Mouse (Mus musculus) monocyte, adult 2 months (primary cell): Measurements from ENCODE around the gene Fam71e2.

Experiments used
- DNase-seq, 2 experiments: peaks; one replicate each; pipeline ENCODE4 v3.0.0; 2022; ENCODE audit warnings: low spot score in 2 of 2, low read depth in 1 of 2

Fam71e2 gene

DNA sequence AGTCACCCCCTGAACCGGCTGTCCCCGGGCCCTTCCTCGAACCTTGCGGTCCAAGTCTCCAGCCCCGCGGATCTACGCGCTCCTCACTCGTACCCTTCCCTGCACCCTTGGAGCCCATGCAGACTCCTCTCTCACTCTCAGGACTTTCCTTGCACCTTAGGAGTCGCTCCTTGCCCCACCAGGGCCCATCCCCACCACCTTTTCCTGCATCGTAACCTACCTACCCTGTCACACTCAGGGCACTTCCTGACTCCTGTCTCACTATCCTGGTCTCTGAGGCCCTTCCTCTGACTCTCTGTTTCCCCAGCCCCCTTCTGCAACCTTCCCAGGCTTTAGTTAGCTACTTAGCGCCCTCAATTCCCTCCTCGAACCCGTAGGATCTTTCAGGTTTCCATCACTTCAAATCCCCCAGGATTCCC lies 30.8 kb downstream of the Fam71e2 start:
- no peak for DNase-seq

DNA sequence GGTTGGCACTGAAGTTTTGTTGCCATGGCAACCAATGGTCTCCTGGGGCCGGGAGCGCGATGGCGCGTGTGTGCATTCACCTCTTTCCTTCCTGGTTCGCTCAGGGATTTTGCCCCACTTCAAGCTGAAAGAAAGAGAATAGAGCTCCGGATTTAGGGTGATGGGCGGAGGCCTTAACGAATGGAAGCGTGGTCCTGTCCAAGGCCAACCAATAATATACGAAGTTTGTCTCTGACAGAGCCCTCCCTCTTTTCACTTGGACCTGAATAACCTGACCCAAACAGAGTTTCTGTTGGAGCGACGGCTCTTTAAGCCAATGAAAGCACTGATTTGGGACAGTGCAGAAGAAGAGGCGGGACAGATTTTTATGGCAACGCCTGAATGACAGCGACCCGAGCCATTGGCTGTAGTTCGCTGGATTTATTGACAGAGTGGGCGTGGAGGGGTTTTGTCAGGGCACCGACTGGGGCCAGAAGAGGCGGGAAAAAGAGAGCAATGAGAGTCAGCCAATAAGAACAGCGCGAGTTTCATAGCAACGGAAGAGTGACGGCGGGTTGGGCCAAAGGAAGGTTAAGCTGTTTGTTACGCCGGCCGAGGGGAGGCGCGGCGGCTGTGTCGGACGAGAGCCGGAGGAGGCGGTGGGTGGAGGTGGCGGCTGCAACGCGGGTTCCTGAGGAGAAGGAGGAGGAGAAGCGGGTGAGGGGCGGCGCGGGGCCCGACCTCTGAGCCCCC lies 31.4 kb downstream of the Fam71e2 start, which contains the start of gene Kmt5c:
TSS of gene Kmt5c (plus strand) at position 572 of the 732 bp plus-strand sequence.
- peak; percentile 93 to 97 for DNase-seq

DNA sequence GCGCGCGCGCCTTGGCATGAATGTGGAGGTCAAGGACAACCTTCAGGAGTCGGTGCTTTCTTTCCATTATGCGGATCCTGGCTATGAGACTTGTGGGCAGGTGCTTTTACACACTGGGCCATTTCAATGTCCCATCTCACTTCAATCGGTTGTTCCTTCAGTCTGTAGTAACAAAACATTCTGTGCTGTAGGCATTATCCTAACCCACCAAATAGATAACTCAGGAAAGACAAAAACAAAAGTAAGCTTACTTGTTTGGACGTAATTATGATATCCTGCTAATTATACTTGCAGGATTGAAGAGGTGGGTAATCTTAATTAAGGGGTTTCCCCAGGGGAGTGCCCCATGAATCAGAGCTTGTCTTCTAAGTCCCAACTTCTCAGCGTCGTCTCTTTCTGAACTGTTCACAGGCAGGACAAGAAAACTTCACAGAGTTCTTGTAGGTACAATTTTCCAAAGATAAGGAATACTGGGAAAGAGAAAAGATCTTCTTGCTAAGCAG lies 32.0 kb downstream of the Fam71e2 start:
- DNase-seq = no peak

DNA sequence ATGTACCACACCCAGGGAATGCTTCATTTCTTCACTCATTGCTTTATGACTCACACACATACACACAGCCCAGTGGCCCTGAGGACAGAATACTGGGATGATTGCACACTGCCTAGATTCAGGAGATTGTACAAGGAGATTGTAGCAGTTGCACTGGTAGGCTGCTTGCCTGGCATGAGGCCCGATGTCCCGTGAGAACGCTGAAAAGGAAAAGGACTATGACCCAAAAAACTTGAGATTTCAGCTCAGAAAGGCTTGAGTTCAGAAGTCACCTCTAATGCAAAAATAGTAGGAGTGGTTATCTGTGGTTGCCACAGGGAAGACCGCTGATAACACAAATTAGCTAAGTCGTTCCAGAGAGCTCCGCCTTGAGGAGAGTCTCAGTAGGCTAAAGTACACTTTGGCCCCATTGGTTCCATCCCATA lies 38.1 kb downstream of the Fam71e2 start:
- no peak for DNase-seq

DNA sequence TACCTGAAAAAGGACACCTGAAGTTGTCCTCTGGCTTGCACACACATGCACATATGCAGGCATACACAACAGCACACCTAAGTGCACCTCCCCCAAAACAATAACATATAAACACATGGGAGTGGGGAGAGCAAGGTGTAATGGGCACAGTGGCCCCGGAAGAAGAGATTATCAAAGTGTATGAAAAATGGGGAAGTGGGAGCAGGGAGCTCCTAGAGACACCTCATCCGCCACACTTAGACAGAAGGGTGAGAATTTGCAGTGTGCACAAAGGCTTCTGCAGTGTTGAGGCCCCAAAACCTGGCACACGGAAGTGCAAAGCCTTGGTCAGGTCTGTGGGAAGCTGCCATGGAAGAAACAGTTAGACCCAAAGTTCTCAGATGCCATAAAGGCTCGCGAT lies 40.0 kb downstream of the Fam71e2 start:
- no peak for DNase-seq

DNA sequence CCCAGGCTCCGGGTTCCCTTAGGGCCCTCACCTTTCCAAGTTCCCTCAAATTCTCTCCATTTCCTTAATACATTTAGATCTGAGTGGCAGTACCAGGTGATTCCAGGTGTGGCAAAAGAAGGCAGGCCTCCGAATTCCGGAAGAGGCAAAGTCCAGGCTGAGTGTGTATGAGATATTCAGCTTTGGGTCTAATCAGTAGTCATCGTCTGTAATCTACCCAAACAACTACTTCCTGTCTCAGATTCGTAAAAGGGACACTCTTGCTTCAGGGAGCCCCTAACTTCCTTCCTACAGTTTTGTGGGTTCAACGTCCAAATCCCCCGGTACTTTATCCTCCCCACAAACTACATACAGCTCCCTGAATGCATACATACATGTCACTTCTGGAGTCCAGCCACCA lies 45.9 kb downstream of the Fam71e2 start, which contains the start of gene Tmem150b:
TSS of gene Tmem150b (minus strand) at position 81 of the 400 bp plus-strand sequence.
- DNase-seq = no peak

DNA sequence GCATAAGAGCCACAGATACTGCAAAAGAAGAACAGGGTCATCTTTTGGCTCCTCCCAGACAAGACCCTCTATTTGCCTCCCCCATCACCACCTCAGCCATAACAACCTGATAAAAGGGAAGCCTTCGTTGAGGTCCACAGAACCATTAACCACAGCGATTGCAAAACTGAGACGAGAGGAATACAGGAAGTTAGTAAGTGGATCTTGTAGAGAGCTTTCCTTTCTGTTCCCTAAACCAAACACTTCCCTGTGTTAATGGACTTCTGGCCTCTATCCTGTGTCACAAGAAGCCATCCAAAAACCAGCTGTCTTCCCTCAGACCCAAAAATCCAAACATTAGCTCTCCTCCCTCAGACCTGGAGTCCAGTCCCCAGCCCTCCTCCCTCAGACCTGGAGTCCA lies 46.7 kb downstream of the Fam71e2 start:
- peak; percentile 52 to 56 for DNase-seq

DNA sequence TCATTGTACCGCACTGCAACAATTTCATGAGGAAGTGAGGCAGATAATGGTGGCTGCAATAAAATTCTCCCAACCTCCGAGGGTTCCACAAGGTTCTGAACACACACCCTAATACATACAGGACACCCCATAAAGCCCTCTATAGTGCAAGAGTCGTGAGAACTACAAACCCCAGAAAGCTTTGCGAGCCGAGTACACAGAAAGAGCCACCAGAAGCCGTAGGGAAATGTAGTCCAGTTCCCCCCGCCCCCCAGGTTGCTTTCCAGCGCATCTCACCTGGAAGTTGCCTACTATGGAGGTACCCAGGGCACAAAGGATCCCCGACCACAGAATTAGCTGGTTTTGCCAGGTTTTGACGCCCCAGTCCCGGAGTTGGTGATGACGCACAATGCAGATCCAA lies 47.6 kb downstream of the Fam71e2 start:
- DNase-seq = peak in 1 of 2 experiments; percentile 27

DNA sequence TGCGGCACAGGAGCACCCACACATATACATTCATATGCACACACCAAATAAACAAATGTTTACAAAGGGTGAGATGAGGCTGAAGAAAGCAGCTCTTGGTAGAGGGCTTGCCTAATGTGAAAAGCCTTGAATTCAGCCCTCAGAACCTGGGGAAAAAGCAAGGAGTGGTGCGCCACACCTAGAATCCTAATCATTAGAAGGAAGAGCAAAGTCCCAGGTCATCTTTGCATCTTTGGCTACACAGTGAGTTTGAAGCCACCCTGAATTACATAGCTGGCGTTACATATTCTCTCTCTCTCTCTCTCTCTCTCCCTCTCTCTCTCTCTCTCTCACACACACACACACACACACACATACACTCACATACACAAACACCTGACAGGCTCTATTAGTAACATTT lies 51.8 kb downstream of the Fam71e2 start:
- DNase-seq = no peak

DNA sequence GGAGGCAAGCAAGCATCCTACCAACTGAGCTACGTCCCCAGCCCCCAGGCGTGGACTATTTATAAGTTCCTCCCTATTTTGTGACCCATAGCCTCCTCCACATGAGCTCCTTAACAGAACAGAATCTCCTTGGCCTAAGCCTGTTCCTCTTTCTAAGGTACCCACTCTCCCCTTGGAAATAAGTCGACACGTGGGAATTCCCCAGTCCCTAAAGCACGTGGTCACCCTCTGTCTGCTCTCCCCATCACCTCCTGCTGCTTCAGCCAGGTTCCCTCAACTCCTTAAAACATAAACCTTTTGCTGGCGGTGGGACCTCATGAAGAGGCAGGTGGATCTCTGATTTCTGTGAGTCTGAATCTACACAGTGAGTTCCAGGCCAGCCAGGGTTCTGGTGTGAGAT lies 54.1 kb downstream of the Fam71e2 start:
- DNase-seq = no peak

DNA sequence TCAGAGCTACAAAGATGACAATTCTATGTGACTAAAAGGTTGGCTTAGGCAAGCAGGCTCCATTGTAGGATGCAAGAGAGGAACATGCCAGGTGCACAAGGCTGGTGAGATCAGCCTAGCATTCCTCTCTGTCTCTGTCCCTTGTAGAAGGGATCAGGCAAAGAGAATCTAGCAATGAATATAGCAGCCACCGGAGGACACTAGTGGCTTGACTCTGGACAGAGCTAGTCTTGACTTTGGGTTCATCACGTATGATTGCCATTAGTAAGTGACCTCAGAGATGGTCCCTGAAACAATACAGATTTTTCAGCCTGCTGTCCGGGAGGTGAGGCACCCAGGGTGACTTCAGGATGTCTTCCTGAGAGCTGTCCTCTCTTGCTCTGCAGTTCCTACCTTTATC lies 58.5 kb downstream of the Fam71e2 start:
- DNase-seq = no peak

DNA sequence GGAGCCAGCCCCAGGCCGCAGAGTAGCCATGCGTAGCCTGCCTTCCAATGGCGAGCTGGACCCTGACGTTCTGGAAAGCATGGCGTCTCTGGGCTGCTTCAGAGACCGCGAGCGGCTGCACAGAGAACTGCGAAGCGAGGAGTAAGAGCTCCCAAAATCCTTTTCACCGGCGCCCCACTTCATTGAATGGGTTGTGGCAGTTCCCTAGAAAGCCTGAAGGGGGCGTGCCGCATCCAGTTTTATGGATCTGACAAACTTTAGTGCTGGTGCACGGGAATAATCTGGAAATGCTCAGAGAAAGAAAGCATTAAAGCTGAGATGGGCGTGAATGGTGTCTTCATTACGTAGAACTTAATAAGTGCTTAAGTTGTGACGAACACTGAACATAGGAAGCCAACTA lies 66.0 kb downstream of the Fam71e2 start:
- DNase-seq = peak in 1 of 2 experiments; percentile 29
